Mouse (Mus musculus) hematopoietic multipotent progenitor cell, adult 10-12 weeks (in vitro differentiated cells): Measurements from ENCODE around the gene 1700001C19Rik. TPM values are rescaled to one million over a fixed set of nuclear protein-coding genes. Genes with fewer than 3 reads are reported as not detected.

Experiments
- polyA plus RNA-seq: library from polyadenylated mRNA; stranded (reverse); fragments of >175 nt; gene quantifications from 2 replicates; pipeline ENCODE4 v1.2.3, GENCODE M21; 2012; ENCODE audit warnings: low replicate concordance

Gene 1700001C19Rik
- polyA plus RNA-seq = 0.11 TPM in 1 of 2 replicates, not detected in the other

DNA sequence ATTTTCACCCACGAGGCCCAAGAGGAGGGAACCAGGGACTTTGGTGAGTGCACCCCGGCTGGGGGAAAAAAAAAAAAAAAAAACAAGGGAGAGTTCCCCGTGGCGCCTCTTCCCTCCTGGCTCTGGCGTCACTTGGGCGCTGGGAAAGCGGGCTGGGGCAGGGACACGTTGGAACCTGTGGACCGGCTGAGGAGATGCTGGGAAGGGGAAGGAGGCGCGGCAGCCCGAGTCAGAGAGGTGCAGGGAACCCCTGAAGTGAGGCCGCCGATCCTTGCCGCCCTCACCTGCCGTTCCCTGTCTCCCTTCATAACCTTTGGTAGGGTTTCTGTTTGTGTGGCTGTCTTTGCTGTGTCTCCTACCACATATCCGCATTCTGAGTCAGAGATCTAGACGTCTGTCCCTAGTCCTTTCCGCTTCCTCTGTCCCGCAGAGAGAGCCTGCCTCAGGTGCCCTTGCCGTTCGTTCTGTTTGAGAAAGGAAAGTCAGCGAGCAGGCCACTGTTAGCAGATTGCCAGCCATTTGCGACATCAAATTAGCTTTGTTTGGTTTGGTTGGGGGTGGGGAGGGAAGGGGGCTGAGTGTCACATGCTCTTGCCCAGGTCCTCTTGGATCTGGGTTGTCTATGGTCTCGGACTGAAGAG, at the start of gene 1700001C19Rik:
TSS of gene 1700001C19Rik (minus strand) at position 470 of the 641 bp plus-strand sequence.

DNA sequence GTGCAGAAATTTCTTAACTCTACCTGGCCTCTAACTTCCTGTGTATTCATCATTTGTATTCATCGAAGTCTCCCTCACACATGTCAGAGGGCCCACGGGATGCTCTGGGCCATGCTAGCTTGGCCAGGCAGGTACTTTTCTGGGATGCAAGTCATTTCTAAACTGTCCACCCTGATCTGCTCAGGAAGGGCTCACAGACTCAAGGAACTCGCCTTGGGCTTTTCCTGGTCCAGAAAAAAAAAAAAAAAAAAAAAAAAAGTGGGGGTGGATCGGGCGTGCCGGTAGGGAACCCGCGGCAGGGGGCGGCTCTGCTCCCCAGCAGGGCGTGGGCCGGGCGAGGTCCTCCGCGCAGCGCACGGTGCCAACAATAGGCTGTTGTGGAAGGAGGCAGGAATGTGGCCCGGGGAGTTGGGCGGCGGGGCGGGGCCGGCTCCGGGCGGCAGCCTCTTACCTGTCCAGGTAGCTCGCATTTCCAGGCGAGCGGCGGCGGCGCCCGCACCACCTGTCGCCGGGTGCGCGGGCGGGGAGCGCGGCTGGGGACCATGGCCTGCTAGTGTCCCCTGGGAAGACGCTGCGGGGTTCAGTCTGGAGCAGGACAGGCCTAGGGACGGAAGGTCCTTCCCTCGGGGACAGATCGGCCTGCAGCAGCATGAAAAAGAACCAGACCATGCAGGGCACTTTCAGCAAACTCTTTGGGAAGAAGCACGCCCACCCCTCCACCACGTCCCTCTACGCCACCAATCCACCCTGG, 845 bp downstream of the 1700001C19Rik start, which contains the start of gene AI661453:
TSS of gene AI661453 (plus strand) at position 460 of the 751 bp plus-strand sequence.

GRCm38 (mm10) chr17:47400451-47400850, 36.7 kb downstream of the 1700001C19Rik start, which contains the start of gene Guca1a:
Gene Guca1a, minus strand, starts transcription at chr17:47400584.

GRCm38 (mm10) chr17:47385145-47385544, 52.0 kb downstream of the 1700001C19Rik start, which contains the start of gene Guca1b:
Gene Guca1b, plus strand, starts transcription at chr17:47385393.

GRCm38 (mm10) chr17:47368401-47369086, 68.6 kb downstream of the 1700001C19Rik start, which contains the start of gene Mrps10:
Gene Mrps10, plus strand, starts transcription at chr17:47368887.

Other genes with a start within 250 kb of the 1700001C19Rik start
- 10.1 and 11.9 TPM in 2 replicates for gene Mrps10, start 68.5 kb downstream of the 1700001C19Rik start, polyA plus RNA-seq
- gene Guca1b, start 52.0 kb downstream of the 1700001C19Rik start, polyA plus RNA-seq = not detected in 2 replicates
- gene Guca1a, start 36.8 kb downstream of the 1700001C19Rik start, polyA plus RNA-seq = 3.8 and 7.4 TPM in 2 replicates
- 0.19 and 0.46 TPM in 2 replicates for gene AI661453, start 761 bp downstream of the 1700001C19Rik start, polyA plus RNA-seq
- gene Taf8, start 64.9 kb upstream of the 1700001C19Rik start, polyA plus RNA-seq = 26.4 and 30.9 TPM in 2 replicates
- 251 and 354 TPM in 2 replicates for gene Ccnd3, start 67.7 kb upstream of the 1700001C19Rik start, polyA plus RNA-seq
- gene Bysl, start 174.1 kb upstream of the 1700001C19Rik start, polyA plus RNA-seq = 13.5 and 15.7 TPM in 2 replicates
- 0.89 and 6.7 TPM in 2 replicates for gene Med20, start 174.2 kb upstream of the 1700001C19Rik start, polyA plus RNA-seq
- gene Gm20517, start 174.2 kb upstream of the 1700001C19Rik start, polyA plus RNA-seq = 0.72 and 2.5 TPM in 2 replicates
- gene Usp49, start 193.3 kb upstream of the 1700001C19Rik start, polyA plus RNA-seq = 8.0 and 8.3 TPM in 2 replicates